Mouse (Mus musculus) cerebellum, adult 2 months (tissue): ENCODE data around the gene Gm42674.

Experiments used
- CTCF ChIP-seq: fragments of 200-500 bp; IDR thresholded peaks from 2 replicates; pipeline ENCODE4 v1.5.1; 2011; ENCODE audit warnings: low read depth, mild to moderate bottlenecking, control low read depth, low read length, moderate library complexity, borderline replicate concordance; ENCODE audit not compliant: insufficient read depth
- POLR2A ChIP-seq: fragments of 200-500 bp; IDR thresholded peaks from 2 replicates; pipeline ENCODE4 v1.6.1; 2011; ENCODE audit warnings: low read length, control low read depth, borderline replicate concordance; ENCODE audit not compliant: insufficient read depth

DNA sequence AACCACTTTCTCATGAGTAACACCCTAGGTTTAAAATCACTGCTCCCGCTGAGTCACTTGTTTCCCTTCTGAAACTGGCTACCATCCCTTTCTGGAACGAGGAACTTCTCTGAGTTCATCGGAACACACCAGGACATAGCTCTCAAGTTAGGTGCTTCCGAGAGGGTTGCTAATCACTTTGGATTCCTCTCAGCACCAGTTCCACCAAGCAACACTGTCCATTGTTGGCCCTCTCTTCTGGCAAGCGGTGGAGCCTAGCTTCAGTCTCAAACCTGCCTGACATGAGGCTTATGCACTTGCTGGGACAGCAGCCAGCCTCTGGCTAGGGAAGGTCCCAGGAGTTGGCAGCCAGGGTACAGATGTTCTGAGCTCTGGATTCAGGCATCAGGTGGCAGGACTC, 27.0 kb upstream of the Gm42674 start:
- TF ChIP-seq POLR2A (no peak), CTCF (no peak)
